Mouse (Mus musculus): ENCODE results near the gene Slc25a17.

Slc25a17 gene

DNA sequence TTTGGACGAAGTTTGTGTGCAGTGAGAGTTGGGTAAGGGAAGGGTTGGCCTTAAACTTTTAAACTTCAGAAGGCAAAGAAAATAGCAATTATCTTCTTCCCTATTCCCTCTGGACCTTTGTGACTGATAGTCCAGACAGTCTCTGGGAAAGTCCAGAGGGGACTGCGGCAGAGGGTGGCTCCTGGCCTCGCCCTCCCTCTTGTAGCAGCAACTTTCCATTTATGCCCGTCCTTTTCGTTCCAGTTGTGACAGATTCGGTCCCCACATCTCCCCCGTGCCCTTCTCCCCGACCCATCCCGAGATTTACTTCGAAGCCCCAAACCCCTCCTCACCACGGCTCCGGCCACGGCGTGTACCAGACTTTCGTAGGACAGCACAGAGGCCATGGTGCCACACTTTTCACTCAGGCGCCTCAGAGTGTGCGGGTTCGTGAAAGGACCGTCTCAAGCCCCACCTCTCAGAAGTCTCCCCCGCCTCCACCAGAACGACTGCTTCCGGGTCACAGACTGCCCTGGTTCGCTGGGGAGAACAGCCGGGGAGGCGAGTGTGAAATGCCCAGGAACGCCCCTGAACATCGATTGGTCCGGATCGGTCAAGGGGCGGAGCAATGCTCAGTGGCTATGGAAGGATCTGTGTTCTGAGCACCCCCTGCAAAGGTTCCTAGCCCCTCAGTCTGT lies at the start of gene Slc25a17:
Gene Slc25a17 (minus strand): TSS at position 468 of the 677 bp plus-strand sequence.
- DNase-seq (ENCODE audit: low spot score in 2 of 2) = peak; percentile 84 to 97

DNA sequence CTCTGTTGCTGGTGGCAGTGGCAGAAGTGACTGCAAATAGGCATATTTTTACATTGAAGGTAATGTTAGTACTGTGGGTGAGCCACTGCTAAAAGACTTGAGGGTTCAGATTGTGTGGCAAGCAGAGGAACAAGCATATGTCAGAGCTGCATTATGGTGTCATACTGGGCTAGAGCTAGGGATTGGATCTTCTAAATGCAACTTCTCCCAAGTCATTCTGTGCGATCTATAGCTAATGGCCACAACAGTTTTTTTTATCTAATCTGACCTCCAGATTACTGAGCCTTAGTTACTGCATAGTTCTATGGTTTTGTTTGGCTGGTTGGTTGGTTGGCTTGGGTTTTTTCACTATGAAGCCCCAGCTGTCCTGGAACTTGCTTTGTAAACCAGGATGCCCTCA lies 47.6 kb upstream of the Slc25a17 start, which contains the start of gene Dnajb7:
Gene Dnajb7 (minus strand): TSS at position 101 of the 400 bp plus-strand sequence.
- no peak for DNase-seq (ENCODE audit: low spot score in 2 of 2)

DNA sequence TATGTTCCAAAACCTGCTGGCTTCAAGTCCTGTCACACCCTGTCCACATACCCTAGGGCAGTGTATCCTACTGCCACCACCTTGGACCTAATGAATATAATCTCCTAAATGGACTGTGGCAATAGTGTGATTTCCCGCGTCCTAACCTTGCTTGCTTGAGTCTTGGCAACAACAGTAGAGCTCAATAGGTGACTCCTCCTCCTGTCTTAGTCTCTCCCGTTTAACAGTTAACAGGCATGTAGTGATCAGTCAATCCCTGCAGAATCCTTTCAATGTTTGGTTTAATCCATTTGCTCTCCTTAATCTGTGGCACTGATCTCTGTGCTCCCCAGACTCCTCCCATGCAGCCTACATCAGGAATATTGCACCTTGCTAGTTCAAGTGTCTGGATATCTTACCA lies 44.4 kb upstream of the Slc25a17 start:
- no peak for DNase-seq (ENCODE audit: low spot score in 2 of 2)

DNA sequence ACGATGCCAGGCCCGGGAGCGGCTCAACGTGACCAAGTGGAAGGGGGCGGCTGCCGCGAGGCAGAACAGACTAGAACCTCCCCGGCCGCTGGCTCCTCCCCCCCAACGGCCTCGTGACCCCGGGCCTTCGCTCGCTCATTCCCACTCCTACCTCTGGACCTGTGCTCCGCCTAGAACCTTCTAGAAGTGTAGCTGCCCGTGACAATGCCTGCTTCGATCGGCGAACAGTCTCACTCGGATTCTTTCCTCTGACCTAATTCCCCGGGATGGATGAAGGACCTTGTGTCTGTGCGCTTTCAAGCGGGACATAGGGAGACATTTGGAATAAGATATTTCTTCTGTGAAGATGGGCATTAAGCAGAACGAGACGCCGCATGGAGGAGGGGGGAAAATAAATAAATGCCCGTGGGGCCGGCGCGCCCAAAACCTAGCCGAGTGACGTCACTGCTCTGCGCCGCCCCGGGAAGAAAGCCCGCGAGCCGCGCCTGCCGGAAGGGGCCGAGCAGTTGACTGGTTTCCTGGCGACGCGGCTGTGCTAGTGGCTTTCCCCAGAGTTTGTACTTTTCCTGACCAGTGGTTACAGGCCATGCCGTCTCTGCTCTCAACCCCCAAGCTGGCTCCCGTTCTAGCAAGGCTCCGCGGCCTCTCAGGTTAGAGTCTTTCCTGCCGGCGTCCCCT lies 39.2 kb upstream of the Slc25a17 start, which contains the start of the genes St13 and Xpnpep3:
Gene St13 (minus strand): TSS at position 440 of the 678 bp plus-strand sequence.
Gene Xpnpep3 (plus strand): TSS at position 501 of the 678 bp plus-strand sequence.
- peak; percentile 98 for DNase-seq (ENCODE audit: low spot score in 2 of 2)

DNA sequence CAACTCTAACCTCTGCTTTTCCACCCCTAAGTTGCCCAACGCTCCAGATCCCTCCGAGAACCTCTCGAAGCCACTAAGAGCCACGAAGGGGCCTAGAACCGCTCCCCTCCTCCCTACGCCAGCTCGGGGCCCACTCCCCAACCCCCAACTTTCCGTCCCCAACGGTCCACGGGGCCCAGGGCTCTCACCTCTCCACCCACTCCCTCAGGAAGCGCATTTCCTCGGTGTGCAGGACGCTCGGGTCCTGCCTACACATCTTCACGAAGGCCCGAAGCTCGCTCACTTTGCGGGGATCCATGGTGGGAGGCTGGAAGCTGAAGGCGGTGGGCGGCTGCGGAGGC lies 38.7 kb upstream of the Slc25a17 start:
- no peak for DNase-seq (ENCODE audit: low spot score in 2 of 2)

DNA sequence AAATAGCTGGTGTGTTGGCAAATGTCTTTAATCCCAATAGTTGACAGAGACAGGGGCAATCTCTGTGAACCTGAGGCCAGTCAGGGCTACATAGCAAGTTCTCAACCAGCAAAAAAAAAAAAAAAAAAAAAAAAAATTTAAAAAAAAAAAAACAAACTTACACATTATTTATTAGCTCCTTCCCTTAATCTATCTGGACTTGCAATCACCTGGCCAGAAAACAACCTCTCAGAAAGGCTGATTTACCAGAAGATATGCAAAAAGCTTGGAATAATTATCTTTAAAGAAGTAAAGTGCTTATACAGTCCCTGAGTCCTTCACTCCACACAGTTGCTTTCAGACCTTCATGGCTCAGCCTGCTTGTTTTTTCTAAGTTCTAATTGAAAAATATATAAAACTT lies 37.6 kb upstream of the Slc25a17 start:
- DNase-seq (ENCODE audit: low spot score in 2 of 2) = no peak

DNA sequence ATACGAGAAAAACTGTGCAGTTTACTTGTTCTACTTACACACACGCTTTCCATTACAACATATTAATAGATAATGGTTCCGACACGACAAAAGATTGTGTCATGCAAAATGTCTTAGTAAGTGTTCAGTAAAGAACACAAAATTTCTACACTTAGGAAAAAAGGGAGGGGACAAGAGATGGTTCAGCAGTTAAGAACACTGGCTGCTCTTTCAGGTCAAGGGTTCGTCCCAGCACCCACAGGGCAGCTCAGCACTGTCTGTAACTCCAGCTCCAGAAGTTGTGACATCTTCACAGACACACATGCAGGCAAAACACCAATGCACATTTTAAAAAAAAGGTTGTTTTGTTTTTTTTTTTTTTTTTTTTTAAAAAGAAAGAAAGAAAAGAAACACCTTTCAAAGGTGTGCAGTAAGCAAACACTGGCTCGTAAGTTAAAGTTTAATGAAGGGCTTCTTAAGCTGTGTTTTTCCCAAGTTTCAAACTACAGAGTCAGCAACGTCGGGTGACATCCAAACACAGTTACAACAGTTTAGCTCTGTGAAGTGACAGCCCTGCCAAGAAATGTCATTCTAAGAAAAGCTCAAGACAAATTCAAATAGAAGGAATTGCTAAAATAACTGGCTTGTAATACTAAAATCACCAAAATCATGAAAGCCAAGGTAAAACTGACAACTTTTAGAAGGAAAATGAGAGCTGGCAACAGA lies 33.8 kb upstream of the Slc25a17 start:
- no peak for DNase-seq (ENCODE audit: low spot score in 2 of 2)

DNA sequence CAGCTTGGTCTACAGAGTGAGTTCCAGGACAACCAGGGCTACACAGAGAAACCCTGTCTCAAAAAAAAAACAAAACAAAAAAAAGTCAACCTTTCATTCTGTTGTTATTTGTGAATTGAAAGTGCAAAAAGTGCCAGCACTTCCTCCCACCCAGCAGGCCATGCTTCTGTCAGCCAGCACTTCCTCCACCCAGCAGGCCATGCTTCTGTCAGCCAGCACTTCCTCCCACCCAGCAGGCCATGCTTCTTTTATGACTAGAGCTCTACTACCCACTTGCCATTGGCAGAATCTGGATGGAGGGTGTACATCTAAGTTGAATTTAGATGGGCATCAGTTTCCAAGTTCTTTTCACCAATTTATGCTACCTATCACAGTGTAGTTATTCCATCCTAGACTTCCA lies 32.4 kb upstream of the Slc25a17 start:
- DNase-seq (ENCODE audit: low spot score in 2 of 2) = peak in 1 of 2 experiments; percentile 45

DNA sequence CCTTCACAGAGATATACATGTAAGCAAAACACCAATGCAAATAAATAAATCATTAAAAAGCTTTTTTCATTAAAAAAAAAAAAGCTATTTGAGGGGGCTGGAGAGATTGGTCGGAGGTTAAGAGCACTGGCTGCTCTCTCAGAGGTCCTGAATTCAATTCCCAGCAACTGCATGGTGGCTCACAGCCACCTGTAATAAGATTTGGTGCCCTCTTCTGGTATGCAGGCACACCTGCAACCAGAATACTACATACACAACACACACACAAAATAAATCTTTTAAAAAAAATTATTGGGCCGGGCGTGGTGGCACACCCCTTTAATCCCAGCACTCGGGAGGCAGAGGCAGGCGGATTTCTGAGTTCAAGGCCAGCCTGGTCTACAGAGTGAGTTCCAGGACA lies 25.7 kb upstream of the Slc25a17 start:
- no peak for DNase-seq (ENCODE audit: low spot score in 2 of 2)

DNA sequence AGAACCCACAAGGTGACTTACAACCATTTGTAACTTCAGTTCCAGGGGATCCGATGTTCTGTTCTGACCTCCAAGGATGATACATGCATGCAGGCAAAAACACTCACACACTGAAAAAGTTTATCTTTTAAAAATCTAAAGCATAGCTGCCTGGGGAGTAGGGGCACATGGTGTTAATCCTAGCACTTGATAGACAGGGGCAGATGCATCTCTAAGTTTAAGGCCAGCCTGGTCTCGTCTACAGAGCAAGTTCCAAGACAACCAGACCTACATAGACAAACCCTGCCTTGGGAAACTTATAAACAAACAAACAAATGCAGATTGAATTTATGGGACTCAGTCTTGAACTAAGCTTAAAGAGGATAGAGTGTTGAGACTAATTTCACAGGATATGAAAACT lies 18.2 kb upstream of the Slc25a17 start:
- no peak for DNase-seq (ENCODE audit: low spot score in 2 of 2)

DNA sequence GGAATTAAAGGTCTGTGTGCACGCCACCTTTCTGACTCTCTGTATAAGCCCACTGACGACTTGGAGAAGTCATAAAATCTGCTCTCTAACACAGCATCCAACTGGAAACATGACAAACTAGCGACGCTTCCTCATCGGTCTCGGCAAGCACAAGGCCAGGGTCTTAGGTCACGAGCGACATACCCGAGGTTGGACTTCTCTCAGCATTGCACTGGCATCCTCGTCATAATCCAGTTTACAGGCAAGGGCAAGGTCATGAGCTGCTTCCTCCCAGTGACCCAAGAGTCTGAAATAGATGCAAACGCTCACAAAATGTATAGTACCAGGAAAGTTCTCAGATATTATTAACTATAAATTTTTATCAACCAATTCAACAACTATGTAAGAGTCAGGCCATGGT lies 14.0 kb upstream of the Slc25a17 start:
- no peak for DNase-seq (ENCODE audit: low spot score in 2 of 2)

DNA sequence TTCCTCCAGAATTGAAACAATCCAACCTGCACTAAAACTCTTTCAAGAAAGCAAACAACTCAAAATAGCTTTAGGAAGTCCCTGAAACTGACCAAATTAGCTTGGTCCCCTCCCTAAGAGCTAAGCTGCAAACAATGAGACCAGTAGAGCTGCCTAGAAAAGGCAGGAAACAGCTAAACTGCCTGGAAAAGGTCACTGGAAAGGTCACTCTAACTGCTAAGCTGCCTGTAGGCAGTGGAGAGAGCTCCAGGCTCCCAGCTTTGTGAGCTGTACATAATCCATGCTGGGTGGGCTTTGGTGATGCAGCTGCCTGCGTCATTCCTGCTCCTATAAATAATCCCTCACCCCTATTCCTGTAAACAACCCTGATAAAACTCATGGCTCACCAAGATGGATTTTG lies 9.7 kb upstream of the Slc25a17 start:
- DNase-seq (ENCODE audit: low spot score in 2 of 2) = no peak

DNA sequence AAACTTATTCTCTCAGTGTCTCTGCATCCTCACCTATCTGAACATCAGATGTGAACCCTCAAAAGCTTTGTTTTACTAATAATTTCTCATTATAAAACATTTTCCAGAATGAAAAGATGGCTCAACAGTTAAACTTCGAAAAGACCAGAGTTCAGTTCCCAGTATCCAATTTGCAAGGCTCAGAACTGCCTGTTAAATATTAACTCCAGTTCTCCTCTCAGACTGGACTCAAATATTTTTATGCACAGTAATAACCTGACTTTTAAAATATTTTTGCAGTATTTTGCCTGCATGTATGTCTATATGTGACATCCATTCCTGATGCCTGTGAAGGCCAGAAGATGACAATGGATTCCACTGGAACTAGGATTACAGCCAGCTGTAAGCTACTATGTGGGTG lies 8.0 kb upstream of the Slc25a17 start:
- no peak for DNase-seq (ENCODE audit: low spot score in 2 of 2)

DNA sequence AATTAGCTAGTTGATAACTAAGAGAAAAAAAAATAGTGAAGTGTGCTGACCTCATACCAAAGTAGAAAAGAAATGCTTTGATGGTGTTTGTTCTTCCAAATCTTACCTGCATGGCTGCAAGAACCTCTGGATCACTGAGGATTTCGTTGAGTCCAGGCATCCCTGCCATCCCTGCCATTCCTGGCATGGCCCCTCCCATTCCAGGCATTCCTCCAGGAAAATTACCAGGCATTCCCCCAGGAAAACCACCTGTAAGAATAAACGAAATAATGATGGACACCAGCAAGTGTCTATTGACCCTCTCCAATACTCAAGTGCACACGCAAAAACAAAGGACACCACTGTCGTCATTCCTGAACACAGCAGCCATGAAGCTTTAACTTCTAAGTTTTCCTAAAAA lies 5.6 kb upstream of the Slc25a17 start:
- DNase-seq (ENCODE audit: low spot score in 2 of 2) = no peak

DNA sequence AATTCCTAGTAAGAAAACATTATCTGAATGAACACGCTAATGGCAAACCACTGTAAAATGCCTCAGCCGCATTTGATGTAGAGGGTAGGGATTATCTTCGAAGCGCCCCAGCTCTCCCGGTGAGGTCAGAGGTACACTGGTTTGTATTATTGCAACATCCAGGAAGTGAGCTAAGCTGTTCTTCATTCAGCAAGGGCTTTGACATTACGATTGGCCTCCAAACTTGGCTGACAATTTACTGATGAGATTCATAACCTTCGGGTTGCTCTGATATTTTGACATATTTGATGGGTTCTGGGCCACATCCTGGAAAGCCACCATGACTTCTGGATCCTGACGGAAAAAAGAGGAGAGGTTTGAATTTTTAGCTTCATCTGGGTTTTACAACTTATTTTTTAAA lies 4.6 kb upstream of the Slc25a17 start:
- DNase-seq (ENCODE audit: low spot score in 2 of 2) = no peak

DNA sequence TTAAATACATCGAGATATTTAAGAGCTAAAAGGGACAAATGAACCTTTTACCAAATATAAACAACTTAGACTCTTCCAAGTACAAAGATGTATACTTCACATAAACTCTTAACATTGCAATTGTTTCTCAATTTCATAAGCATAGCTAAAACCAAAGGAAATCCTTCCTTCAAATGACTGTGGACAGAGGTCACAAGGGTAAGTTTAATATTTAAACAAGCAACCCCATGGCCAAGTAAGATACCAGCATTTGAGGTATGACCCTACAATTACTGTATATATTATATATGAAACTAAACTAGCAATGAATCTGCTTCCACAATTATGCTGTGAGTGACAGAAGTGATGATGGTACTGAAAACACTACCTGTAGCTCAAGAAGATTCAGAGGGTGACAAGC lies 3.7 kb upstream of the Slc25a17 start:
- DNase-seq (ENCODE audit: low spot score in 2 of 2) = no peak

DNA sequence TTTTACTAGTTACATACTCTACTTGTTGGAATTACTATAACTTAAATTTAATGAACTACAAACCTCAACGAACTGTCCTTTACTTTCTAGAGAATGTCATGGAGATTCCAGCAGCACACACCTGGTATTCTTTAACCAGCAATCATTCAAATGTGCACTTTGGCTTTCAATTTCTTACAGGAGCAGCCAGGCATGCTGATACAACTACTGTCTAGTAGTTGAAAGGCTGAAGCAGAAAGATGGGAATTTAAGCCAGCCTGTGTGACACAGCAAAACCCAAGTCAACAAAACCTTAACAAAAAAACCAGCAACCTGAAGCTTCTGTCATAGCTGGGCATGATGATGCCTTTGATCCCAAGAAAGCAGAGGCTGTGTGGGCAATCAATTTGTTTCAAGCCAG lies 1.9 kb upstream of the Slc25a17 start:
- DNase-seq (ENCODE audit: low spot score in 2 of 2) = no peak

DNA sequence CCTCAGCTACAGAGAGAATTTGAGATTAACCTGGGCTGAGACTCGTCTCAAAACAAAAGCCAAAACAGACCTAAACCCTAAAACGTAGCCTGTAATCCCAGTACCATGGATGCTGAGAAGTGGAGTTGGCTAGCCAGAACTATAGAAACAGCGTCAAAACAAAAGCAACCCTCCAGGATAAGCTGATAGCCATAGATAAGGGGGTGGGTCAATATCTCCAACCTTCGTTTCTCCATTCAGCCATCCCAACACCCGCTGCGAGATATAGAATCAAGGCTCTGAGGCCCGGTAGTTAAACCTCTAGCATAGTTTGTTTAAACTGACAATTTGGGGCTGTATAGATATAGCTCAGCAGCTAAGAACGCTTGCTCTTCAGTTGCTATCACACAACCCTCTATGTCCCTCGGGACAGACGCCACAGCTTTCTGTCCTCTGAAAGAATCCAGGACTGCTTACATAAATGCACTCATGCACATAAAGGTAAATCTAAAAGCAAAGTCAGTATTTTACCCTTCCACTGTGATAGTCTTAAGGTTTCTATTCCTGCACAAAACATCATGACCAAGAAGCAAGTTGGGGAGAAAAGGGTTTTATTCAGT lies 904 bp upstream of the Slc25a17 start:
- peak; percentile 15 to 16 for DNase-seq (ENCODE audit: low spot score in 2 of 2)

DNA sequence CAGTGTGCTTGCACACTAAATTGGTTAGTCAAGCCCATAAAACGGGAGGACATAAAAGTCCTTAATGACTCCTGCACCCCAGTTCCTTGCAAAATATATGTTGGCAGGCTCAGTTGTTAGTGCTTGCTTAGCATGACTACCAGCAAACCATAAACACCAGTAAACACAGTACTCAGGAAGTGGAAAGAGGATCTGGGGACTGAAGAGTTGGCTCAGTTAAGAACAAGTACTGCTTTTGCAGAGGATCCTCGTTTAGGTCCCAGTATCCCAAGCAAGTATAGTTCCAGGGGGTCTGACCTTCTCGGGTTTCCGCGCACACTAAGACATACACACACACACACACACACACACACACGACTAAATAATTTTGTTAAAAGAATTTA lies 401 bp upstream of the Slc25a17 start:
- DNase-seq (ENCODE audit: low spot score in 2 of 2) = no peak

DNA sequence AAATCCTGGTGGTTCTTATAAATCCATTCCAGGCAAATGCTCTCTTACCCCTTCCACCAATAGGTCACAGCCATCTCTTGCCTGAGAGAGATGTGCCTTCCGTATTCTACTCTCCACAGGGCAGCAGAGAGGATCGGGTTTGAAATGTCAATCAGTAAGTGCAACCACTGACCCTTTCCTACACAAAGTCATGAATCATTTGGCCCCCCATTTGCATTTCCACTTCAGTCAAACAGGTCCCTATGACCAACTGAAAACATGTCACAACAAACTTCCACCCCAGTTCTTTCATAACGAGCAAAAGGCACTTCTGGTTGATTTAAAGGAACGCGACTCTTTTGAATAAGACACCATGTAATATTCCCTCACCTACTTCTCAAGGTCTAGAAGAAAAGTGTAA lies 1.2 kb downstream of the Slc25a17 start:
- DNase-seq (ENCODE audit: low spot score in 2 of 2) = no peak

DNA sequence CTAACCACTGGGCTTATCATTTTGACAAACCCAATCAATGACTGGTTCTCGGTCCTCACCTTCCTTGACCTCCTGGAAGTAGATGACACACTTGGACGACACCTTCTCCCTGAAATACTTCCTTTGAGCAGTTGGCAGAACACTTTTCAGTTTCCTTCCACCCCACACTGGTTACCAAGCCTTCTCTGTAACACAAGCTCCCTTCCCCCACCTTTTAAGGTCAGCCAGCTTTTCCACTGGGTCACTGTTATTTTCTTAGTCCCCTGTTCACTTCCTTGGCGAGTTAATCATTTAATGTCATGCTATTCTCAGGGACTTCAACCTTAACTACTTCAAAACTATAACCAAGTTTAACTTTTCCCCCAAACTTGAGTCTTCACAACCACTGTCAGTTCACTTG lies 1.7 kb downstream of the Slc25a17 start:
- no peak for DNase-seq (ENCODE audit: low spot score in 2 of 2)

DNA sequence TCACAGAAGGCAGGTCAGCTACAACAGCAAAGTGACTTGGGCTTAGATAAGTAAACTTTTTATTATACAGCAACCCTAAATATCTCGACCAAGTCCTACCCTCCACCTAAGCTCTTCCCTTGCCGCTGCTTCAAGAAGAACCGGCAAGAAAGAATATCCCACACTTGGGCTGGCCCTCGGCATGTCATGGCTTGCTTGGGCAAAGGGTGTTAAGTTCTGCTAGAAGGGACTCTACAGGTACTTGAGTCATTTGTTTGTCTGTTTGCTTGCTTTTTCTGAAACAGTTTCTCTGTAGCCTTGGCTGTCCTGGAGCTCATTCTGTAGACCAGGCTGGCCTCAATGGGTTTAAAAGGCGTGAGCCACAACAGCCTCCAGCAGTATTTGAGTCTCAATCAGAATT lies 3.7 kb downstream of the Slc25a17 start:
- no peak for DNase-seq (ENCODE audit: low spot score in 2 of 2)
